Mouse (Mus musculus) midbrain, embryonic 14.5 days (tissue): ENCODE data around the gene Gm29427. TPM values are rescaled to one million over a fixed set of nuclear protein-coding genes. Genes with fewer than 3 reads are reported as not detected.

Experiments used
- ATAC-seq: fragments of 200-750 bp; cut with Nextera tagmentation; 2 replicates; pipeline ENCODE4 v1.8.0; 2017; ENCODE audit warnings: moderate number of reproducible peaks, moderate library complexity; ENCODE audit not compliant: low FRiP score, low TSS enrichment
- DNase-seq: peaks from one replicate; pipeline ENCODE4 v3.0.0-alpha.2; 2015
- H3K27ac ChIP-seq: fragments of 300-500 bp; sonication (generic); replicated peaks from 2 replicates; pipeline ENCODE4 v1.5.1; 2014; ENCODE audit warnings: mild to moderate bottlenecking, low read depth, low read length, moderate library complexity
- H3K27me3 ChIP-seq: fragments of 300-500 bp; sonication (generic); 2 replicates; pipeline ENCODE4 v1.6.1; 2014; ENCODE audit warnings: low read length, control low read depth, mixed read lengths; ENCODE audit not compliant: control insufficient read depth, insufficient read depth
- H3K36me3 ChIP-seq: fragments of 300-500 bp; sonication (generic); 2 replicates; pipeline ENCODE4 v1.6.1; 2014; ENCODE audit warnings: low read length, control low read depth; ENCODE audit not compliant: control insufficient read depth, insufficient read depth
- H3K4me1 ChIP-seq: fragments of 300-500 bp; sonication (generic); 2 replicates; pipeline ENCODE4 v1.6.1; 2014; ENCODE audit warnings: mild to moderate bottlenecking, antibody characterized with exemption, low read length, control low read depth; ENCODE audit not compliant: control insufficient read depth, insufficient read depth
- H3K4me2 ChIP-seq: fragments of 300-500 bp; sonication (generic); 2 replicates; pipeline ENCODE4 v1.6.1; 2014; ENCODE audit warnings: mild to moderate bottlenecking, low read length, moderate library complexity
- H3K4me3 ChIP-seq: fragments of 300-500 bp; sonication (generic); replicated peaks from 2 replicates; pipeline ENCODE4 v1.5.1; 2014; ENCODE audit warnings: low read depth, low read length
- H3K9ac ChIP-seq: fragments of 300-500 bp; sonication (generic); replicated peaks from 2 replicates; pipeline ENCODE4 v1.6.1; 2014; ENCODE audit warnings: mild to moderate bottlenecking, low read length, moderate library complexity
- H3K9me3 ChIP-seq: fragments of 300-500 bp; sonication (generic); 2 replicates; pipeline ENCODE4 v1.6.1; 2016; ENCODE audit warnings: low read length, control low read depth, mixed read lengths; ENCODE audit not compliant: control insufficient read depth
- WGBS: fragments of 180-500 bp; shearing (Covaris S2); extraction: QIAGEN DNeasy Blood & Tissue Kit; methylation state at CpG from one replicate; pipeline ENCODE4 v1.1.7; 2014; 5-methylcytosine and 5-hydroxymethylcytosine counted together
- polyA plus RNA-seq: library from polyadenylated mRNA; unstranded; fragments of >200 nt; fragmentation: Nextera tagmentation; extraction: Ambion mirVana; gene quantifications from 2 replicates; pipeline ENCODE4 v1.2.1, GENCODE M21; 2014

Gene Gm29427
- polyA plus RNA-seq, 1 experiment from 2014 or later, result not detected

DNA sequence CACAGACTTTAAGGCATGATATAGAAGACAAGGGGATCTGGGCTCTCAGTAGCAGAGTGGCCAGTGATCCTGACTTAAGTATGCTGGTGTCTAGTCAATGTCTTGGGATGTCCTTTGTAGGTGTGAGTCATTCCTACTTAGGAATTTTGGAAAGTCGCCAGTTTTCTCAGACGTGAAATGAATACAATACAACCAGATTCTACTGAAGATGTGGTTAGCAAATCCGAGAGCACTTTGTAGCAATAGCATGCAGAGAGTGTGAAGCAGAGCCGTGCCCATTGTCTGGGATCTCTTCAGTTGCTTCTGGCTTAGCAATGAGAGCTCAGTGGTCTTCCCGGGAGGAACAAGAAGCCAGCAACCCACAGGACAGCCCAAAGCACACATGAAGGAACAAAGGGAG lies 18.9 kb upstream of the Gm29427 start:
- Histone ChIP-seq H3K4me1 (no peaks in the 10 kb centered on the region), H3K9me3 (no peaks in the 10 kb centered on the region), H3K4me2 (no peak overlapping the region), H3K27ac (no peak overlapping the region), H3K36me3 (no peaks in the 10 kb centered on the region), H3K9ac (no peak overlapping the region), H3K4me3 (no peak overlapping the region), H3K27me3 (no peaks in the 10 kb centered on the region)
- 54% methylated on average over 5 of the region's 5 CpGs for WGBS
- DNase-seq, result no peak
- no peak for ATAC-seq

DNA sequence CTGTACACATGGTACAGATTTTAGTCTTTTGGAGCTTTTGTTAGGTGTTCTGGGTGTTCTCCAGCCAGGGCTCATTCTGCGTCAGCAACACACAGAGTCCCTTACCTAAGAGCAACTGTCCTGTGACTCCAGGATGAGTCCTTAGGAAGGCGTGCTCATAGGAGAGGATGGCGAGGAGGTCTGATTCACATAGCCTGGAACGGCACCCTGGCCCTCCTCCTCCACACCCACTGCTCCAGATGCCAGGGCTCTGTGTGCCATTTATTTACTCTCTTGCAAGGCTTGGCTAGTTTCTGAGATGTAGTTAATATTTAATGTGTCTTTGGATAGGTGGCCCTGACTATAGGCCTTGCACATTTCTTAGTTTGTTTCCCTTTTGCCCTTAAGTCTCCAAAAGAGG lies 18.1 kb upstream of the Gm29427 start:
- ATAC-seq (no peak), DNase-seq (no peak)
- Histone ChIP-seq H3K4me3 (no peak overlapping the region), H3K4me1 (no peaks in the 10 kb centered on the region), H3K36me3 (no peaks in the 10 kb centered on the region), H3K9ac (no peak overlapping the region), H3K4me2 (no peak overlapping the region), H3K27ac (no peak overlapping the region), H3K27me3 (no peaks in the 10 kb centered on the region), H3K9me3 (no peaks in the 10 kb centered on the region)
- WGBS, result 94% methylated on average over 4 of the region's 4 CpGs

DNA sequence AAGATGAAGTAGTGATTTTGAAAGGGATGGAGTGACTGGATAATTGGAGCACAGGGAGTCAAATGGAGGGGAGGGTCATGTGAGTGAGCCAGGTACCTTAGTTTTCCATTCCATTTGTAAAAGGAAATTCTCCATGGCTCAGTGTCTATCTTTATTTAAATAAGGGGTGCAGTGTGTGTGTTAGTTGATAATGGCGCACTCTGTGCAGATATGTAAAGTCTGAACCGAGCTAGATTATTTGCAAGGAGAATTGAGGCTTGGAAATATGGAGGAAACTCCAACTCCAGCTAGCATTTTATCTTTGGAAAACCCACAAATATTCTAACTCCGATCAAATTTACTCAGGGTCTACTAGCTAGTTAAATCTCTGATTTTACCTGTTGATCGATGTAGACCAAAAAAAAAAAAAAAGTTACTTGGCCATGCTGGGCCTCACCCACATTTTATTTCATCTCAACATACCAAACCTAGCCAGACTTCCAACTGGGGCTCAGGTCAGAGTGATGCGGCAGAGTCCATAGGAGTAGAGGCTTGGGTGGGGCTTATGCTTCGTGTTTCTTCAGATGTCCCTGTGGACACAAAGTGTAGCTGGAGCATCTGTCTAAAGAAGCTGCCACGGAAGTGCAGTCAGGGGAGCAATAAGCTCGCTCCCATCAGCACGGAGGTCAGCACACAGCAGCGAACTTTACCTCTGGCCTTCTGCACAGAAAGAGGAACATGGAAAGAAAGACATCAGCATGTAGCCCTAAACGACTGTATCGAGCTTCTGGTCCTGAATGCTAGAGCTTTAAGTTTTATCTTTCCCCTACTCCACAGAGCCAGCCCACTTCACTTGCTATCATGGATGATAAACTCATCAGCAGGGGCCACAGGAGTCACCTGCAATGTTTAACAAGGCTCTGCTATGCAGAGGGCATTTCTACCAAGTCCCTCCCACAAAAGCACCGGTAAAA lies 17.4 kb upstream of the Gm29427 start:
- Histone ChIP-seq H3K27ac (no peak overlapping the region), H3K27me3 (no peaks in the 10 kb centered on the region), H3K4me2 (no peak overlapping the region), H3K9me3 (no peaks in the 10 kb centered on the region), H3K9ac (no peak overlapping the region), H3K36me3 (no peaks in the 10 kb centered on the region), H3K4me1 (no peaks in the 10 kb centered on the region), H3K4me3 (no peak overlapping the region)
- 92% methylated on average over 13 of the region's 13 CpGs for WGBS
- DNase-seq, result no peak
- no peak for ATAC-seq

DNA sequence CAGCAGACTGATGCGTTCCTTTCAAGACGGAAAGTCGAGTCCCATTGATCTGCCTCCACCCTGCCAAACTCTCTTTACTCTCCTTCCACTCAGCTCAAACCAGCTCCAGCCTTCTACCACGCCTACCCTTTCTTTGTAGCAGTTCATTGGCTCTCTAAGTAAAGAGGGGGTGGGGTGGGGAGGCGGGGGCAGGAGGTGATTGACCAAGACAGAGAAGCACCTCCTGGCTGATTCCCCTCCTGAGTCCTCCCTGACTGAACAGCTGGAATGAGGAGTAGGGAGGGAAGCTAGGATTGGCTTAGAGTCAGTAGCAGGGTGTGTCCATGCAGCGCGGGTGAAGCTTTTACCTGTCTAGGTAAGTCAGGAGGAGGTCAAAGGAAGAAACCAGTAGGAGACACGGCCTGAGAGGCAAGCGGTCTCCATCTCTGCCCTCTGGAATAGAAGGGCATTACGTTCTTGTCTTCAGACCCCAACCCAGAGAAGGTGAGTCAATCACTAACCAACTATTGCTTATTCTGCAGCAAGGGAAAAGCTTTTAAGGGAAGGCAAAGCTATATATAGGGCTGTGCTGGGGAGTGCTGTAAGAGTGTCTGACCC lies 16.2 kb upstream of the Gm29427 start, which contains the start of gene AA986860:
Gene AA986860 (plus strand): TSS at position 236 of the 597 bp plus-strand sequence.
- no peak for DNase-seq
- Histone ChIP-seq H3K9ac (no peak within 1 kb of the TSS), H3K36me3 (no peaks in the 10 kb centered on the region), H3K27ac (no peak within 1 kb of the TSS), H3K9me3 (no peaks in the 10 kb centered on the region), H3K4me3 (no peak within 1 kb of the TSS), H3K27me3 (no peaks in the 10 kb centered on the region), H3K4me1 (no peaks in the 10 kb centered on the region), H3K4me2 (peak within 1 kb of the TSS; percentile 1; the same call in 1 of the 2 replicates)
- ATAC-seq, result no peak
- WGBS, result 7% methylated on average over 10 of the region's 10 CpGs

DNA sequence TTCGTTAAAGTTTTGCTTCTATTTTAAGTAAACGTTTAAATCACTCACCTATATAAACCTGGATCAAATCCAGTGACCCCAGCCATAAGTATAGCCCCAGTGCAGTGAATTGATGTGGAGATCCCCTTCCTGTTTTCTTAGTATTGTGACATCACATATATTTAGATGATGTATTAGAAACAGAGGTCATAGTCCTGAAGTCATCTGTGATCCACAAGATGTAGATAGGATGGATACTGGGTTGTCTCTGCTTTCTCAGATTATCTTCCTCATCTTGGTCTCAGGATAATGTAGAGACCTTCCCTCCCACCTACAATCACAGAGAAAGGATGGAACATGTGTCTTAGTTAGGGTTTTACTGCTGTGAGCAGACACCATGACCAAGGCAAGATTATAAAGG lies 13.6 kb upstream of the Gm29427 start, which contains the start of gene Pfkfb2:
Gene Pfkfb2 (minus strand): TSS at position 101 of the 400 bp plus-strand sequence.
- Histone ChIP-seq H3K36me3 (0 out of 2 replicates have a peak, but pooled peaks cover under 1% of the 10 kb centered on the region), H3K27ac (no peak within 1 kb of the TSS), H3K4me3 (no peak within 1 kb of the TSS), H3K9me3 (no peaks in the 10 kb centered on the region), H3K27me3 (no peaks in the 10 kb centered on the region), H3K4me1 (no peaks in the 10 kb centered on the region), H3K9ac (no peak within 1 kb of the TSS), H3K4me2 (no peak within 1 kb of the TSS)
- DNase-seq (no peak), ATAC-seq (no peak)
- WGBS, result 83% methylated on average over 2 of the region's 2 CpGs

DNA sequence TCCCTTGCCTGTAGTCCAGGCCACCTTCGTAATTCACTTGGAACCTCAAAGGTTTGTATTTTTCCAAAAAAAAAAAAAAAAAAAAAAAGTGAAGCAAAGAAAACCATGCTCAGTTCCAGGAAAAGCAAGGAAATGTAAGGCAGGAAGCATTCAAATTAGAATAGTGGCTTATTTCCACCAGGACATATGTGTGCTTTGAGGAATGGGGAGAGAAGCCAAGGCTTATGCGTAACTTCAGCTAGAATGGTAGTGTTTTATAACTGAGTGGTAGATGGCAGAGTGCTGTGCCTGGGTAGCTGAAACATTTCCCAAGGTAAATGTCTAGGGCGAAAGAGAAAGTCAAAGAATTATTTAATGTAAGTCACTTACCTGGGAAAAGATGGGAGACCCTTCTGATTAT lies 13.1 kb upstream of the Gm29427 start:
- Histone ChIP-seq H3K4me2 (no peak overlapping the region), H3K9me3 (no peaks in the 10 kb centered on the region), H3K36me3 (0 out of 2 replicates have a peak, but pooled peaks cover 4% of the 10 kb centered on the region), H3K4me3 (no peak overlapping the region), H3K27me3 (no peaks in the 10 kb centered on the region), H3K4me1 (no peaks in the 10 kb centered on the region), H3K9ac (no peak overlapping the region), H3K27ac (no peak overlapping the region)
- 96% methylated on average over 3 of the region's 3 CpGs for WGBS
- DNase-seq (no peak), ATAC-seq (no peak)

DNA sequence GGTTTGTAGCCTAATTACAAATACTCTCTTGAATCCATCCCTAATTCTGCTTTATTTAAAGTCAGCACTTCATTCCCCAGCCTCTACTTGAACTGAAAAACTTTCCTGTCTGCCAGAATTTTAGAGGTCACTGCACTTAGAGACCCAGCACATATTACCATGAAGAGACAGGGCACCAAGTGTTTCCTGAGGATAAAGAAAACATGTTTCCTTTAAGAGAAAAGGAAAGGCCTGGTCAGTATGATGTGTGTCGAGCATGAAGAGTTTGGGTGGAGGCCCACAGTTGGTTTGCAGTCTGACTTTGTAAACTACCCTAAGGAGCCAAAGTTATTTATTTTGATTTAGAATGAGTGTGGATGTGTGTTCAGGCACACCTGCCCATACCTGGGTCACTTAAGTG lies 12.5 kb upstream of the Gm29427 start:
- WGBS, result 77% methylated on average over 1 of the region's 1 CpGs
- Histone ChIP-seq H3K27ac (no peak overlapping the region), H3K4me3 (no peak overlapping the region), H3K9ac (no peak overlapping the region), H3K27me3 (no peaks in the 10 kb centered on the region), H3K9me3 (no peaks in the 10 kb centered on the region), H3K36me3 (0 out of 2 replicates have a peak, but pooled peaks cover 4% of the 10 kb centered on the region), H3K4me1 (no peaks in the 10 kb centered on the region), H3K4me2 (no peak overlapping the region)
- ATAC-seq (no peak), DNase-seq (no peak)

DNA sequence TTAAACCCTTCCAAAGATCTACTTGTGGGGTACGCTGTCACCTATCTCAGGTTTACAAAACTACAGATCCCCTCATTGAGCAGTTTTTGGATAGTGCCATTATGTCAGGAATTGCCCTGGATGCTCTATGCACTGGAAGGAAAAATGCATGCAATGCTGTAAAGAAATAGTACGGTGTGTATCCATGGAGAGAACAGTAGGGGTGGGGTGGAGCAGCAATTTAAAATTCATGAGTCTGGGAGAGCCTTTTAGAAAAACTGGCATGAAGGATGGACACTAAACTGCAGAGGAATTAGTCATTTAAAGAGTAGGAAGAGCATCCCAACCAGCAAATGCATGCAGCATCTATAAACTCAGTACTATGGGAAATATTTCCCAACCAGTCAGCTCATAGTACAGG lies 10.8 kb upstream of the Gm29427 start:
- no peak overlapping the region for H3K27ac ChIP-seq
- H3K9me3 ChIP-seq, result no peaks in the 10 kb centered on the region
- WGBS, result 64% methylated on average over 2 of the region's 2 CpGs
- no peaks in the 10 kb centered on the region for H3K27me3 ChIP-seq
- H3K4me1 ChIP-seq, result no peaks in the 10 kb centered on the region
- no peak for DNase-seq
- no peak for ATAC-seq
- no peak overlapping the region for H3K4me2 ChIP-seq
- H3K36me3 ChIP-seq, result 0 out of 2 replicates have a peak, but pooled peaks cover 4% of the 10 kb centered on the region
- no peak overlapping the region for H3K4me3 ChIP-seq
- no peak overlapping the region for H3K9ac ChIP-seq
